Mouse (Mus musculus) neural tube, embryonic 13.5 days (tissue): Measurements from ENCODE around the gene Ang2. TPM values are rescaled to one million over a fixed set of nuclear protein-coding genes. Genes with fewer than 3 reads are reported as not detected.

Source experiments
- ATAC-seq: fragments of 200-750 bp; cut with Nextera tagmentation; 2 replicates; pipeline ENCODE4 v1.8.0; 2017; ENCODE audit warnings: low read depth, mild to moderate bottlenecking, moderate TSS enrichment, moderate library complexity
- H3K27ac ChIP-seq: fragments of 300-500 bp; sonication (generic); replicated peaks from 2 replicates; pipeline ENCODE4 v1.5.1; 2015; ENCODE audit warnings: moderate library complexity, mild to moderate bottlenecking, inconsistent platforms
- H3K27me3 ChIP-seq: fragments of 300-500 bp; sonication (generic); 2 replicates; pipeline ENCODE4 v1.6.1; 2015; ENCODE audit warnings: mild to moderate bottlenecking, inconsistent platforms
- H3K36me3 ChIP-seq: fragments of 300-500 bp; sonication (generic); 2 replicates; pipeline ENCODE4 v1.6.1; 2015; ENCODE audit warnings: mild to moderate bottlenecking, inconsistent platforms
- H3K4me1 ChIP-seq: fragments of 300-500 bp; sonication (generic); replicated peaks from 2 replicates; pipeline ENCODE4 v1.6.1; 2015; ENCODE audit warnings: inconsistent platforms
- H3K4me2 ChIP-seq: fragments of 300-500 bp; sonication (generic); 2 replicates; pipeline ENCODE4 v1.6.1; 2015; ENCODE audit warnings: inconsistent platforms, mild to moderate bottlenecking, moderate library complexity
- H3K4me3 ChIP-seq: fragments of 300-500 bp; sonication (generic); 2 replicates; pipeline ENCODE4 v1.5.1; 2015; ENCODE audit warnings: mild to moderate bottlenecking, inconsistent platforms
- H3K9ac ChIP-seq: fragments of 300-500 bp; sonication (generic); 2 replicates; pipeline ENCODE4 v1.6.1; 2015; ENCODE audit warnings: moderate library complexity, mild to moderate bottlenecking, inconsistent platforms
- H3K9me3 ChIP-seq: fragments of 300-500 bp; sonication (generic); 2 replicates; pipeline ENCODE4 v1.6.1; 2016; ENCODE audit warnings: inconsistent platforms
- WGBS: fragments of 180-500 bp; shearing (Covaris S2); methylation state at CpG from one replicate; pipeline ENCODE4 v1.1.7; 2015; 5-methylcytosine and 5-hydroxymethylcytosine counted together
- polyA plus RNA-seq: library from polyadenylated mRNA; unstranded; fragments of >200 nt; fragmentation: Nextera tagmentation; extraction: Ambion mirVana; gene quantifications from 2 replicates; pipeline ENCODE4 v1.2.1, GENCODE M21; 2015

Ang2 gene
- polyA plus RNA-seq, 1 experiment from 2014 or later, result not detected

- Histone ChIP-seq H3K4me3 (no peak within 1 kb of the TSS), H3K36me3 (no peaks in the 10 kb centered on the region), H3K4me2 (no peak within 1 kb of the TSS), H3K9ac (no peak within 1 kb of the TSS), H3K4me1 (peaks cover 10% of the 10 kb centered on the region), H3K27ac (no peak within 1 kb of the TSS), H3K9me3 (no peaks in the 10 kb centered on the region), H3K27me3 (no peaks in the 10 kb centered on the region)
- ATAC-seq, result no peak
- 23% methylated on average over 2 of the region's 2 CpGs for WGBS
Measured at GRCm38 (mm10) chr14:51146685-51147084, 52.3 kb downstream of the Ang2 start, which contains the start of gene Rnase1. Gene Rnase1, minus strand, starts transcription at chr14:51146785.

- Histone ChIP-seq H3K4me1 (peaks cover 10% of the 10 kb centered on the region), H3K4me2 (no peak overlapping the region), H3K36me3 (no peaks in the 10 kb centered on the region), H3K27ac (no peak overlapping the region), H3K4me3 (no peak overlapping the region), H3K9me3 (no peaks in the 10 kb centered on the region), H3K27me3 (no peaks in the 10 kb centered on the region), H3K9ac (no peak overlapping the region)
- 88% methylated on average over 6 of the region's 6 CpGs for WGBS
- ATAC-seq, result no peak
Measured at GRCm38 (mm10) chr14:51145521-51145920, 53.4 kb downstream of the Ang2 start.

Other genes with a start within 250 kb of the Ang2 start
- not detected in 2 replicates for gene Pnp2, start 243.2 kb downstream of the Ang2 start, polyA plus RNA-seq
- not detected in 2 replicates for gene Rnase10, start 191.4 kb downstream of the Ang2 start, polyA plus RNA-seq
- gene Rnase9, start 157.3 kb downstream of the Ang2 start, polyA plus RNA-seq, result not detected in 2 replicates
- gene Rnase11, start 149.0 kb downstream of the Ang2 start, polyA plus RNA-seq, result not detected in 2 replicates
- not detected in 2 replicates for gene Rnase12, start 141.5 kb downstream of the Ang2 start, polyA plus RNA-seq
- gene Olfr750, start 124.7 kb downstream of the Ang2 start, polyA plus RNA-seq, result not detected in 2 replicates
- 16.1 and 17.0 TPM in 2 replicates for gene Rnase4, start 108.1 kb downstream of the Ang2 start, polyA plus RNA-seq
- 3.7 and 3.9 TPM in 2 replicates for gene Ang, start 108.0 kb downstream of the Ang2 start, polyA plus RNA-seq
- not detected in 2 replicates for gene Eddm3b, start 84.7 kb downstream of the Ang2 start, polyA plus RNA-seq
- 0.24 and 0.29 TPM in 2 replicates for gene Rnase6, start 75.2 kb downstream of the Ang2 start, polyA plus RNA-seq
- 0.73 TPM in 1 of 2 replicates, not detected in the other for gene Rnase1, start 52.4 kb downstream of the Ang2 start, polyA plus RNA-seq
- not detected in 2 replicates for gene Rnase2b, start 36.9 kb downstream of the Ang2 start, polyA plus RNA-seq
- not detected in 2 replicates for gene Ear14, start 4.2 kb upstream of the Ang2 start, polyA plus RNA-seq
- not detected in 2 replicates for gene Rnase2a, start 57.0 kb upstream of the Ang2 start, polyA plus RNA-seq
- not detected in 2 replicates for gene Gm7247, start 162.6 kb upstream of the Ang2 start, polyA plus RNA-seq
- gene Vmn2r88, start 211.7 kb upstream of the Ang2 start, polyA plus RNA-seq, result not detected in 2 replicates